Mouse (Mus musculus) layer of hippocampus, adult 18-20 months (tissue): ENCODE data around the gene Myl7. TPM values are rescaled to one million over a fixed set of nuclear protein-coding genes. Genes with fewer than 3 reads are reported as not detected.

Experiments used
- total RNA-seq, 2 experiments: library from RNA; stranded (reverse); gene quantifications; 2 replicates each; pipeline ENCODE4 v1.2.3; 2021

Myl7 gene
- total RNA-seq, 2 experiments from 2014 or later = not detected

Other genes with a start within 250 kb of the Myl7 start
- gene Mrps24, start 183.1 kb downstream of the Myl7 start, total RNA-seq = 10 to 100 TPM; 65.6 to 69.6 TPM
- 10 to 100 TPM; 74.4 to 80.6 TPM for gene Urgcp, start 136.4 kb downstream of the Myl7 start, total RNA-seq
- 10 to 100 TPM; 76.9 to 81.5 TPM for gene Dbnl, start 110.3 kb downstream of the Myl7 start, total RNA-seq
- 10 to 100 TPM; 11.6 to 17.7 TPM for gene Pgam2, start 95.0 kb downstream of the Myl7 start, total RNA-seq
- 10 to 100 TPM in 1 of 2 experiments, 1 to 10 TPM in 1; 9.6 to 11.0 TPM for gene Polm, start 60.8 kb downstream of the Myl7 start, total RNA-seq
- 1 to 10 TPM; 9.1 to 9.2 TPM for gene Aebp1, start 36.8 kb downstream of the Myl7 start, total RNA-seq
- gene Pold2, start 20.5 kb downstream of the Myl7 start, total RNA-seq = 10 to 100 TPM; 25.9 to 26.6 TPM
- gene Gck, start 51.3 kb upstream of the Myl7 start, total RNA-seq = 1 to 10 TPM; 1.9 to 3.4 TPM
- gene Ykt6, start 56.9 kb upstream of the Myl7 start, total RNA-seq = 10 to 100 TPM; 69.3 to 71.0 TPM
- 1,000 to 10,000 TPM; 1,052 to 1,163 TPM for gene Camk2b, start 167.6 kb upstream of the Myl7 start, total RNA-seq